30 mouse cellular contexts compared by ENCODE assay signal in genomic region chr2:35484102-35484501, GRCm38 (mm10).
"Had no signal": no experiment of that assay in that cellular context is flagged by ENCODE, and none has a peak within 500 bp of the region (broad histone marks: within the 10 kb centered on the region; RNA-seq: fewer than 3 reads in every experiment).

No protein-coding gene starts in this region.

- H3K27me3 ChIP-seq: limb, embryonic 12.5 days; limb, embryonic 13.5 days; limb, embryonic 15.5 days; liver, embryonic 12.5 days; liver, embryonic 13.5 days; liver, embryonic 15.5 days; lung, embryonic 15.5 days; midbrain, embryonic 12.5 days; midbrain, embryonic 15.5 days; neural tube, embryonic 12.5 days had no signal

- H3K36me3 ChIP-seq: limb, embryonic 10.5 days; limb, embryonic 12.5 days; limb, embryonic 13.5 days; limb, embryonic 15.5 days; liver, embryonic 12.5 days; liver, embryonic 13.5 days; liver, embryonic 15.5 days; lung, embryonic 15.5 days; midbrain, embryonic 10.5 days; midbrain, embryonic 12.5 days; midbrain, embryonic 15.5 days; neural tube, embryonic 12.5 days had no signal

- ATAC-seq: liver, embryonic 12.5 days; liver, postnatal 0 days; lung, postnatal 0 days; midbrain, embryonic 15.5 days; midbrain, embryonic 16.5 days had no signal

- H3K4me2 ChIP-seq: limb, embryonic 12.5 days; limb, embryonic 13.5 days; limb, embryonic 15.5 days; liver, embryonic 11.5 days; liver, embryonic 12.5 days; liver, embryonic 13.5 days; liver, embryonic 15.5 days; lung, embryonic 14.5 days; lung, embryonic 15.5 days; midbrain, embryonic 11.5 days; midbrain, embryonic 12.5 days; midbrain, embryonic 15.5 days; neural tube, embryonic 12.5 days had no signal

- DNase-seq: left cerebral cortex, postnatal 4 days; liver; liver, embryonic 13.5 days; liver, postnatal 0 days; lung, adult 18-20 months; lung, adult 2 months; lung, embryonic 14.5 days; lung, postnatal 10 days; lung, postnatal 14 days; lung, postnatal 36 days; midbrain, embryonic 14.5 days had no signal

- H3K9ac ChIP-seq: limb, embryonic 12.5 days; limb, embryonic 13.5 days; limb, embryonic 15.5 days; liver, embryonic 12.5 days; liver, embryonic 13.5 days; liver, embryonic 14.5 days; liver, embryonic 15.5 days; liver, postnatal 0 days; lung, embryonic 14.5 days; lung, embryonic 15.5 days; midbrain, embryonic 12.5 days; midbrain, embryonic 15.5 days; neural tube, embryonic 12.5 days had no signal

- H3K9me3 ChIP-seq: limb, embryonic 10.5 days; limb, embryonic 12.5 days; limb, embryonic 13.5 days; limb, embryonic 15.5 days; liver, embryonic 12.5 days; liver, embryonic 13.5 days; liver, embryonic 15.5 days; lung, embryonic 15.5 days; megakaryocyte, embryonic 14.5 days; midbrain, embryonic 10.5 days; midbrain, embryonic 12.5 days; midbrain, embryonic 15.5 days; neural tube, embryonic 12.5 days had no signal

- H3K4me1 ChIP-seq: limb, embryonic 12.5 days; lung, embryonic 15.5 days; midbrain, embryonic 15.5 days; neural tube, embryonic 12.5 days had no signal

- H3K27ac ChIP-seq: limb, embryonic 10.5 days; limb, embryonic 12.5 days; limb, embryonic 13.5 days; limb, embryonic 15.5 days; liver, embryonic 12.5 days; liver, embryonic 13.5 days; liver, embryonic 14.5 days; liver, embryonic 15.5 days; lung, embryonic 15.5 days; macrophage; midbrain, embryonic 10.5 days; midbrain, embryonic 12.5 days; midbrain, embryonic 15.5 days; neural tube, embryonic 12.5 days had no signal

- H3K4me3 ChIP-seq: limb, embryonic 10.5 days; limb, embryonic 12.5 days; limb, embryonic 13.5 days; limb, embryonic 15.5 days; liver, embryonic 12.5 days; liver, embryonic 13.5 days; liver, embryonic 15.5 days; lung, embryonic 15.5 days; megakaryocyte, embryonic 14.5 days; midbrain, embryonic 10.5 days; midbrain, embryonic 12.5 days; midbrain, embryonic 15.5 days; myocyte; neural tube, embryonic 12.5 days had no signal
